ENCODE assay signal across 13 mouse cellular contexts in the genomic region with DNA sequence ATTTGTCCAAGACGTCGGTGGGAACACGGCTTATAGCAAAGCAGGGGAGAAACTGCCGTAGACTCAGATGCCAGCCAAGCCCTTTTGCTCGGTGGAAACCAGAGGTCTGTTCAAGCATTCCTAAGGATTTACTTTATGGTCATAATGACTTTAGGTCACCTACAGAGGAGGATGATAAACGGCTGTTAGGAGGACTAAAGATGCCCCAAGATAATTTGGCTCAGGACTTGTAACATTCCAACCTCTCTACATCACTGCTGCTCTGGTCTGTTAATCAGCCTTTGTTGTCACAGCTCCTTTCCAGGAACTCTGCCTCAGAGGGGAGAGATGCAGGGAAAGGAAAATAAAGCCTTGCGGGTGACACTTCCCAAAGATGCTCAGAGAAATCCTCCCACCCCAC.
"Had no signal": no experiment of that assay in that cellular context is flagged by ENCODE, and none has a peak within 500 bp of the region (broad histone marks: within the 10 kb centered on the region; RNA-seq: fewer than 3 reads in every experiment).

No protein-coding gene starts in this region.

- H3K27me3 ChIP-seq: lung, embryonic 15.5 days had no signal

- H3K27ac ChIP-seq: left cerebral cortex, adult 2 months; liver, embryonic 12.5 days; macrophage; midbrain, embryonic 12.5 days had no signal

- DNase-seq: lung, postnatal 14 days; right cerebral cortex, postnatal 14 days; thymus, adult 2 months; thymus, postnatal 25 days had no signal

- H3K9ac ChIP-seq: limb, embryonic 12.5 days; liver, embryonic 12.5 days; lung, embryonic 15.5 days; midbrain, embryonic 12.5 days; stomach, embryonic 15.5 days had no signal

- H3K4me3 ChIP-seq: left cerebral cortex, adult 2 months; limb, embryonic 12.5 days; liver, embryonic 12.5 days; lung, embryonic 15.5 days; megakaryocyte, embryonic 14.5 days; midbrain, embryonic 12.5 days; stomach, embryonic 15.5 days had no signal

- ATAC-seq: liver, embryonic 12.5 days; midbrain, embryonic 16.5 days had no signal

- H3K4me2 ChIP-seq: limb, embryonic 12.5 days; liver, embryonic 12.5 days; lung, embryonic 15.5 days; midbrain, embryonic 12.5 days; stomach, embryonic 15.5 days had no signal

- H3K9me3 ChIP-seq: limb, embryonic 12.5 days; liver, embryonic 12.5 days; lung, embryonic 15.5 days; megakaryocyte, embryonic 14.5 days; midbrain, embryonic 12.5 days; stomach, embryonic 15.5 days had no signal

- H3K36me3 ChIP-seq: limb, embryonic 12.5 days; liver, embryonic 12.5 days; lung, embryonic 15.5 days; midbrain, embryonic 12.5 days; stomach, embryonic 15.5 days had no signal
